Comparison of ENCODE assay signal across 21 mouse cellular contexts in genomic region chr1:160438820-160439219, GRCm38 (mm10).
"Had no signal": no experiment of that assay in that cellular context is flagged by ENCODE, and none has a peak within 500 bp of the region (broad histone marks: within the 10 kb centered on the region; RNA-seq: fewer than 3 reads in every experiment).

No protein-coding gene starts in this region.

- H3K36me3 ChIP-seq: lung, embryonic 15.5 days; midbrain, embryonic 13.5 days; midbrain, embryonic 15.5 days; neural tube, embryonic 13.5 days; neural tube, embryonic 15.5 days had no signal

- H3K27me3 ChIP-seq: lung, embryonic 15.5 days; megakaryocyte, embryonic 14.5 days; midbrain, embryonic 13.5 days; midbrain, embryonic 15.5 days; neural tube, embryonic 13.5 days; neural tube, embryonic 15.5 days had no signal

- H3K27ac ChIP-seq: lung, embryonic 15.5 days; macrophage; midbrain, embryonic 13.5 days; midbrain, embryonic 15.5 days; neural tube, embryonic 13.5 days; neural tube, embryonic 15.5 days had no signal

- H3K4me2 ChIP-seq: lung, embryonic 15.5 days; midbrain, embryonic 11.5 days; midbrain, embryonic 13.5 days; midbrain, embryonic 15.5 days; neural tube, embryonic 13.5 days; neural tube, embryonic 15.5 days had no signal

- H3K9me3 ChIP-seq: lung, embryonic 15.5 days; megakaryocyte, embryonic 14.5 days; midbrain, embryonic 13.5 days; midbrain, embryonic 15.5 days; neural tube, embryonic 13.5 days; neural tube, embryonic 15.5 days had no signal

- H3K9ac ChIP-seq: liver, postnatal 0 days; lung, embryonic 15.5 days; midbrain, embryonic 13.5 days; midbrain, embryonic 15.5 days; neural tube, embryonic 13.5 days; neural tube, embryonic 15.5 days had no signal

- DNase-seq: liver, postnatal 0 days; lung, adult 2 months; lung, postnatal 14 days; lung, postnatal 36 days; right cerebral cortex, adult 18-20 months; right cerebral cortex, postnatal 25 days; right cerebral cortex, postnatal 4 days; spleen, adult 18-20 months; thymus, adult 18-20 months; thymus, postnatal 14 days; thymus, postnatal 36 days had no signal

- ATAC-seq: liver, postnatal 0 days; lung, postnatal 0 days; midbrain, embryonic 13.5 days; midbrain, embryonic 15.5 days had no signal

- H3K4me3 ChIP-seq: lung, embryonic 15.5 days; megakaryocyte, embryonic 14.5 days; midbrain, embryonic 13.5 days; midbrain, embryonic 15.5 days; myocyte; neural tube, embryonic 13.5 days; neural tube, embryonic 15.5 days had no signal

- H3K4me1 ChIP-seq: lung, embryonic 15.5 days; midbrain, embryonic 13.5 days; midbrain, embryonic 15.5 days; neural tube, embryonic 13.5 days; neural tube, embryonic 15.5 days had no signal
